Mouse (Mus musculus): Measurements from ENCODE around the gene Mcm5. TPM values are rescaled to one million over a fixed set of nuclear protein-coding genes. Genes with fewer than 3 reads are reported as not detected.

Gene Mcm5
- total RNA-seq (2021) = 10 to 100 TPM; 12.7 to 14.2 TPM
- long read RNA-seq, experiment 1, transcript Mcm5-201 (17 exons, 3,381 nt) = minor isoform, 9 of 35 reads
- long read RNA-seq, experiment 1, transcript Mcm5-205 (16 exons, 2,653 nt) = major isoform, 13 of 35 reads
- long read RNA-seq, experiment 1, transcript Mcm5-203 (17 exons, 2,604 nt) = minor isoform, 11 of 35 reads
- long read RNA-seq, experiment 1, partial matches to known transcripts = 1 of 35 reads
- long read RNA-seq, experiment 1, other reads (novel, unspliced or antisense) = 1 of 35 reads
- long read RNA-seq, experiment 2, transcript Mcm5-201 (17 exons, 3,381 nt) = major isoform, 5 of 10 reads
- long read RNA-seq, experiment 2, partial matches to known transcripts = 1 of 10 reads
- long read RNA-seq, experiment 2, other reads (novel, unspliced or antisense) = 1 of 10 reads

DNA sequence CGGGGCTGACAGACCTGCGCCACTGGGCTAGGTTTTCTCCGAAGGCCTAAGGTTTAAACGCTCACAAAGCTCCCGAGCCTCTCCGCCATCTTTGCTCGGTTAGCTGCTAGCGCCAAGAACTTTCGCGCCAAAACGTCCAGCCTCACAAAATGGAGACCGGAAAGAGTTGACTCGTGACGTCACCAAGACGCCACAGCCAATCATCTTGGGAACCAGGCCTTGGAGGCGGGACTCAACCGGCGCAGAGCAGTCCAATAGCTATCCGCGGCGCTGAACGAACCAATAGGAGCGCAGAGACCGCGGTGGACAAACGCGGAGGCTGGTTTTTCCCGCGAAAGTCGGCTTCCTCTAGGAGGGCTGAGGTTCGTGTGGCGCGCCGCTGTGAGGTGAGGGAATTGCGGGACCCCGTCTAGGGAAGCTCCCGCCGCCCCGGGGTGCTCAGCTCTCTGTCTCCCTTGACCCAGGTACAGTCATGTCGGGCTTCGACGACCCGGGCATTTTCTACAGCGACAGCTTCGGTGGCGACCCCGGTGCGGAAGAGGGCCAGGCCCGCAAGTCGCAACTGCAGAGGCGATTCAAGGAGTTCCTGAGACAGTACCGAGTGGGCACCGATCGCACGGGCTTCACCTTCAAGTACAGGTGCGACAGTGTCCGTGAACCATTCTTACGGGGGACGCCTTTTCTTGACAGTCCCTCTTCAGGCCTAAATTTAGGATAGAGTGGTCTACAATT is at the start of gene Mcm5:
Mcm5 (plus strand) TSS at position 334 of the 732 bp plus-strand sequence.
- peak; percentile 95 to 98 for DNase-seq

DNA sequence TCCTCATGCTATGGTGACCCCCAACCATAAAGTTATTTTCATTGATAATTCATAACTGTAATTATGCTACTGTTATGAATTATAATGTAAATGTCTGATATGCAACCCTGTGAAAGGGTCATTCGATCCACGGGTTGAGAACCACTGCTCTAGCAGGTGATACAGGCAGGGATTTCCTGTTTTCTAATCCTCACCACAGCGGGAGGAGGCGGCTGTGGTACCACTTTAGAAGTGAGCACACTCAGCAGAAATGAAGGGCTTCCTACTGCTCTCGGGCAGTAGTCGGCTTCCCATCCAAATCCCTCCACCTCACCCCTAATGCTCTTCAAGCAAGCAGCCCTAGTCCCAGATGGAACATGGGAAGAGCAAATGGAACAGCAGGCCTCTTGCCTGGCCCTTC is 49.3 kb upstream of the Mcm5 start:
- no peak for DNase-seq

DNA sequence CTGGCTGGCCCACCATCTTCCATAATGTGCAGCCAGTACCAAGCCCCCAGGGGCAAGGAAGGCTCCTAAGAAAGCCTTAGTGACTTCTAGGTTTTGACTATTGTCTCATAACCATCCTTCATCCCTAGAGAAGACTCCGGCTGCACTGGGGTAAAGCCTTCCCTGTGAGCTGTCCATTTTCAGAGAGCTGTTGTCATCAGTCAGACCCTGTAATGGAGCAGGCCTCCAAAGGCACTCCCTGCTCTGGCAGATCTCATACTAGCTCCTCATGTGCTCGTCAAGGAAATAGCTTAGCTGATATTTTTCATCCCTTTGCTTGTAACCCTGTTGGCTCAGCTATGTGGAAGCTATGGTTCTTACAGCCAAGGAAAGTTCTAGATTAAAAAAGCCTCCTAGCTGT is 48.6 kb upstream of the Mcm5 start:
- DNase-seq = no peak

DNA sequence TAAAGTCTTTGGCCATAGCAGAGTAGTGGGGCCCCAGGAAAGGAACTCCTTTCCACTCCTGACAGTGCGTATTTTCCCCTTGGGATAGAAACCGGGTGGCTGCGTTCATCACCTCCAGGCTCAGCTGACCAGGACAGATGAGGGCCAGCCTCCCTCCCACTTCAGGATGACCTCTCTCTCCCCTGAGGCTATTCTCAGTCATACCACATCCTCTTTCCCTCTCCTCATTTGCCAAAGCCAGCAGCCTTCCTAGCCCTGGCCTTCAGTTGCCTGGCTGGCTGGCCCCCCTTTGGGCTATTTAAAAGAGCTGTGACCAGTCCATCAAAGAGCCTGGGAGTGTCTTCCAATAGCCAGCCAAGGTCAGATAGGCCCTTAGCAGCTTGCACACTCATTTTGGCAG is 46.1 kb upstream of the Mcm5 start:
- DNase-seq = peak; percentile 34 to 35

DNA sequence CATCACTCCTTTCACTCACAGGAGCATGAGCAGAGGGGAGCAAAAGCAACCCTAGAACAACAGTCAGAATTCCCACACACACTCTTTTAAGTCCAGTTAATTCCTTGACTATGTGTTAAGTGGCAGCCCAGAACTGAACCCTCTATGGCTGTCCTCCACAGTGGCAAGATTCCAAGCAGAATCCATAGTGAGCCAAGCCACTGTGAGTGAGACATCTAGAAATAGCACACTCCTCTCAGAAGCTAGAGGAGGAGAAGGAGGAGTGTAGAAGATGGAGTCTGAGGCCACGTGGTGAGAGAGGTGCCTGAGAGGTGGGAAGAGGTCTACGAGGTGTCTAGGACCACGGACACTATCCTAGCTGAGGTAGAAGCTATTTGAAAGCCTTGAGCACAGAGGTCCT is 44.6 kb upstream of the Mcm5 start:
- DNase-seq = no peak

DNA sequence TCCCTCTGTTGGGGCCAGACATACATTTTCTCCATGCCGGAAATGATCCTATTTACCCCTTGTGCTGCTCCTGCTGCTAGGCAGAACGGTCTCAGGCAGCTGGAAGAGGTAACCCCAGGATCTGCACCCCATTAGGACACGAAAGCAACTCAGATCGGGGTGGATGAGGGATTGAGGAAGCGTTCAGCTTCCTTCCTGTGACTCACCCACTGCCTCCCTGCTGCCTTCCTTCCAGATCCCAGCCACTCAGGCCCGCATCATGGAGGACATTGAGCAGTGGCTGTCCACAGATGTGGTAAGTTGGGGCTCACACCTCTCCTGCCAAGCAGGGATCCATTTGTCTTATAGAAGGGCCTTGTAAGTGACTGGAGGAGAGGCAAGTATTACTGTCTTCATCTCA is 42.1 kb upstream of the Mcm5 start:
- DNase-seq = no peak

DNA sequence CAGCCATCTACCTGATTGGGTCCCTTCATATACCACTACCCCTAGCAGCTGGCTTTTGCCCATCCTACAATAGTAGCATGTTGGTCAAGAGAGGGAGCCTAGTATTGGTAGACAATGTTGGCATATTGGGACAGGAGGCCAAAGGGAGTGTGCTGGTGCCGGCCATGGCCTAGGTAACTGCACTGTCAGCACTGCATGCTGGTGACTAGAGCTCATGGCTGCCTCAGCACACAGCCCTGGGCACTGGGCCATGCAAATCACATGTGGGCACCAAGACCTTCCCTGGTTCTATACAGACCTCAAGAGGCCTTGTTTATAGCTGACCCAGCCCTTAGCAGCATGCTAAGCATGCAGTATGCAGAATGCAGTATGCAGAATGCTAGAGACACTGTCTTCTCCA is 39.1 kb upstream of the Mcm5 start:
- no peak for DNase-seq

DNA sequence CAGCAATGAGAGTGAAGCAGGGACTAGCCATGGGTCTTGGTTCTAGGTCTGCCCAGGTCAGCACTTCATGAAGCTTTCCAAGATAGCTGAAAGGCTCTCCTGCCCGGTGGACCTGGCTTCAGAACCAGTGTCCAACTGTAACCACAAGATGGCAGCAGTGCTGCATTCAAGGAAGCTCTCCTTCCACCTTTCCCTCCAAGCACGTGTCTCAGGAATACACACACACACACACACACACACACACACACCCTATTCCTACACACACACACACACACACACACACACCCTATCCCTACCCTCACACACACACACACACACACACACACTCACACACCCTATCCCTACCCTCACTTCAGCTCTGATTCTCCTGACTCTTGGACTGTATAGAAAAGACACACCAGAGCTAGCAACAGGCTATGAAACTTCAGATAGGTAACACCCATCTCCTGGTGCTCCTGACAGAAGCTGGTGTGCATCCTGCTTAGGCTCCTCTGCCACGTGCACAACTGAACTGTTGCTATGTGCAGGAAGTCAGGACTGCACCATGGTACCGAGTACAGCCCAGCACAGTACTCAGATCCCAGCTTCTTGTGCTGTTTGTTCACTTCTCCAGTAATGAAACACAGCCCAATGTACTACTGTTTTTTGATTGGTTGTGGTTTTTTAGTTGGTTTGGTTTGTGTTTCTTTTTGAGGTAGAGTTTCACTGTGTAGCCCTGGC is 37.6 kb upstream of the Mcm5 start:
- peak; percentile 79 to 88 for DNase-seq

DNA sequence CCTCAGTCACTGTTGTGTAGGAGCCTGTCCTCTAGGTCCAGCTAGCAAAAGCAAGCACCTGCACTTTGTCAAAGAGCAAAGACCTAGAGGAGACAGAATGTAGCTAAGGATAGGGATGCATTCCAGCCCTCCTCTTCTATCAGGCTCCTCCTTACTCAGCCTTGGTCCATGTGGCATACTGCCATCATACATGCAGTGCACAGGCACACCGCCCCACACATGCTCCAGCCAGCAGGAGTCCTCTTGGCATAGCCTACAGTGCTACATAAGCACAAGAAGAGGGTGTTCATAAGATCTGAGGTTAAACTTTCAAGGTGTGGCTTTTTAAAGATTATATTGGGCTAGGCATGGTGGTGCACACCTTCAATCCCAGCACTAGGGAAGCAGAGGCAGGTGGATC is 34.5 kb upstream of the Mcm5 start:
- DNase-seq = no peak

DNA sequence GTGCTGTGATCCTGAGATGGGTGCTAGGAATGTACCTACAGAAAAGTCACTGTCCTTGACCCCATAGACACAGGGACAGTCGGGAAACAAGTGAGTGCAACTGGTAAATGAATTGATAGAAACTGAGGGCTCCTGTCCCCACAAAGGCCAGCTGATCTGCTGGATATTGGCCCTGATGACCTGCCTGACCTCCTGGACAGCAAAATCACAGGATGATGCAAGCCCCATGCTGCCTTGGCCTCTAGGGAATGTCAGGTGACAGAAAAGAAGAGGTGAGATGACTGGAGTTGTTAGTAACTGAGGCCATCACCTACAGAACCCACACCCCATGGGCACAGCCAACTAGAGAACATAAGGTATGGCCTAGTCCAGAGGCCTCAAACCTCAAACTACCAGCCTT is 31.2 kb upstream of the Mcm5 start:
- DNase-seq = no peak

DNA sequence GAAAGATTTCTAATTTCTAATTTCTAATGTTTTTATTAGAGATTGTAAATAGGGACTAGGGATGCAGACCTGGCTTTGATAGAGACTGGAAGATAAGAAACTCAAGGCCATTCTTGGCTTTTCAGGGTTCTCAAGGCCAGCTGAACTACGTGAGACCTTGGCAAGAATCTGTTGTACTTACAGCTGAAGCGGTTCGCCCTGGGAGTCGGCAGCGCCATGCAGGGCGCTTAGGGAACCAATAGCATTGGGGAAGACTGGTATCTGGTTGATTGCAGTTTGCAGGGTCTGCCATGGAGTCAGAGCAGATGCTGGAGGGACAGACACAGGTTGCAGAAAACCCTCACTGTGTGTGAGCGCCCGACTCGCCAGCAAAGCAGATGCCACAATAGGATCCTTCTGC is 30.5 kb upstream of the Mcm5 start:
- peak; percentile 35 to 39 for DNase-seq

DNA sequence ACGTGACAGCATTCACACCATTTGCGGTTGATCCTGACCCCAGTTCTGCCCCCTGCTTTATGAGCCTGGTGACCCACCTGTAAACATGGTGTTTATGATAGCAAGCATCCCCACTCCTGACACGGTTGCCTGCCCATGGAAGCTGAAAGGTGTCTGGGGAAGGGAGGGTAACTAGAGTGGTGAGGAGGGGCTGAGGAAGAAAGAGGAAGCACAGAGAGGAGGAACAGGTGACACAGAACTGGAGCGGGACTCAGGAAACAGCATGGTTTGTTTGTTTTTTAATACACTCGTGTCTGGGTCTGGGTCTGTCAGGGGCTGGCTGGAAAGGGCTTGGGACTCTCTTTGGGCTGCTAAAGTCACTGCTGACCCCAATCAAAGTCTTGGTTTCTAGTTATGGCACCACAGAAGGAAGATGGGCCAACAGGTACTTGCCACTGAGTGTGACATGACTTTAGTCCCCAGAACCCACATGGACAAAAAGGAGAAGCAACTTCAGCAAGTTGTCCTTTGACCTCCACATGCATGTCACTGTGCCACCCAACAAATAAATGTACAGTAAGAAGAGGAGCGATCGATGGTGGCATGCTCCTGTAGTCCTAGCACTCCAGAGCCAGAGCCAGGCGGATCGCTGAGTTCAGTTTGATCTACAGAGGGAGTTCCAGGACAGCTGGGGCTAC is 27.9 kb upstream of the Mcm5 start:
- no peak for DNase-seq

DNA sequence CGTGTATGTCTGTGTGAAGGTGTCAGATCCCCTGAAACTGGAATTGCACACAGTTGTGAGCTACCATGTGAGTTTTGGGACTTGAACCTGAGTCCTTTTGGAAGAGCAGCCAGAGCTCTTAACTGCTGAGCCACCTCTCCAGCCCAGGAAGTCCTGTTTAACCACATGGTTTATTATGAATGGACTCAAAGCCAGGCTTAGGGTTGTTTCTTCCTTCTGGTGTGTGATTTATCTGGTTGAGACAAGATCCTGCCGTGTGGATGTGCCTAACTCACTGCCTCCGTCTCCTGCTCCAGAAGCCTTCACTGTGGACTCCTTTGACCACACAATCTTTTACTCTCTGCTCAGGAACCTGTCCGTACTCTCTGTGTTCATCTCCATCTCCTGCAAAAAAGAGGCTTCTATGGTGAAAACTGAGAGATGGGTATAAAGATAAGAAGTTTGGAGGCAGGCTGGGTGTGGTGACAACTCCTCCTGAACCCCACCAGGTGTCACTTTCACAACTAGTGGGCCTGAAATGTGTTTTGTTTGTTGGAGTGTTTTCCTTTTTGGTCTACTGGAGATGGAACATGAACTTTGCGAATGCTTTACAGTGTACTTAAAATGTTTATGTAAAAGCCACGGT is 27.1 kb upstream of the Mcm5 start:
- DNase-seq = no peak

DNA sequence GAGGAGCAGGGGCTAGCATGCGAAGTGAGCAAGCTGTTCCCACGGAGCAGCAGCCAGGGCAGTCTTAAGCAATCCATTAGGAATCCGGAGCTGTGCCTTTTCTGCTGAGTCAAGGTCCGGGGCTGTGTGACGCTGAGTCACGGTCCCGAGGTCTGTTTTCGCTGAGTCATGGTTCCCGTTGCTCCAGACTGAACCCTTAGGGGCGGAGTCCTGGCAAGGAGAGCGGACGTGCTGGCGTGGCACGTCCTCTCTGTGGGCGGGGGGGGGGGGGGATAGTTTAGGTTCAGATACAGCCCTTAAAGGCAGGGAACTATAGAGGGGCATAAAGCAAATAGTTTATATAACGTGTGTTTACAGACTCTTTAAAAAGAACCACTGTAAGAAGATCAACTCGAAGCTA is 25.5 kb upstream of the Mcm5 start:
- DNase-seq = peak; percentile 96

DNA sequence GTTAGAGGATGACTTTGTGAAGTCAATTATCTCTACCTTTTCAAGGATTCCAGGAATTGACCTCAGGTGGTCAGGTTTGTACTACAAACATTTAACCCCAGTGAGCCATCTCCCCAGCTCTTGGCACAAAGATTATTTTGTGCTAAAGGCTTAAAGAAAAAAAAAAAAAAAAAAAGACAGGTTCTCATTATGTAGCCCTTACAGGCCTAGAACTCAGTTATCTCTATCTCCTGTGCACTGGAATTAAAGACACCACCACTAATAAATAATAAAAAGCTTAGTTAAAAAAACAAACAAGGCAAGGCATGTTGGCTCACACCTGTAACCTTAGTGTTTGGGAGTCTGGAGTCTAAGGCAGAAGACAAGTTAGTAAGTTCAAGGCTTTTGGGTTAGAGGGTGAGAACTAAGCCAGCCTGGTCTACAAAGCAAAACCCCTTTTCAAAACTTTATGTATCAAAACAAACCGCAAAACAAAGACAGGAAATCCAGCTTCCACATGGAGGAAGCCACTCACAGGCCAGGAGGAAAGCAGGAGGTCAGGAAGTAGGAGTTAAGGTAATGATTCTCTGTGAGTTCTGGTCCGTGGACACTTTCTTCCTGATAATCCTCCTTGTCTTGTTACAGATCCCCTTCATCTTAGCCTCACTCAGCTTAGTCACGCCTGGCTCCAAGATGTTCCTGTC is 24.8 kb upstream of the Mcm5 start:
- no peak for DNase-seq

DNA sequence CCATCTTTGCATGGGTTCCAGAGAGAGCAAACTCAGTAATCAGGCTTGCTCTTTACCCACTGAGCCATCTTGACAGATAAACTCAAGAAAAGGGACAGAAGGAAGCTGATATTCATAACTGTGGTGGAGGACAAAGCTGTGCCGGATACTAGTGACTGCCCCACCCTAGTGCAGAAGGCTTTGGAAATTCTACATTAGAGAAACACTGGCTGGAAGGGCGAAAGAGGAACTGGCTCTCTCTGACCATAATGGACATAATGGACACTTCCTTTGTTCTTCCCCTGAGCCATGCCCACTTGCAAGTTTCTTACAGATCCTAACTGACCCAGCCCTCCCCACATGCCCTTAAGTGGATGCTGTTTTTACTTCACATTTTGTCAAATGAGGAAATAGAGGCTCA is 23.4 kb upstream of the Mcm5 start:
- DNase-seq = no peak

DNA sequence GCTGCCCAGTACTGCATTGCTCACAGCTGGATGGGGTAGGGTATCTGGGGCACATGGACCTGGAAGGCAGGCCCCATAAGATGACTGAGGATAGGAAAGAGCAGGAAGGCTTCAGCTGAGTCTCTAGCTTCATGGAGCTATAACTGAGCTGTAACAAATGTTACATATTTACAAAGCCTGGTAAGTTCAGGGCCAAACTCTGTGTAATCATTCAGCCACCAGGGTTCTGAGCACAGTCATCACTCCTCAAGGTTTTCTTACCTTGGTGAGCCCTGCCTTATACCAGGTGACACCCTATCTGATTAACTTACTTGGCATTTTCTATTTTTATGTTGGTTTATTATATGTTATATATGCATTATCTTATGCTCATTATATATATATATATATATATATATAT is 22.2 kb upstream of the Mcm5 start:
- no peak for DNase-seq

DNA sequence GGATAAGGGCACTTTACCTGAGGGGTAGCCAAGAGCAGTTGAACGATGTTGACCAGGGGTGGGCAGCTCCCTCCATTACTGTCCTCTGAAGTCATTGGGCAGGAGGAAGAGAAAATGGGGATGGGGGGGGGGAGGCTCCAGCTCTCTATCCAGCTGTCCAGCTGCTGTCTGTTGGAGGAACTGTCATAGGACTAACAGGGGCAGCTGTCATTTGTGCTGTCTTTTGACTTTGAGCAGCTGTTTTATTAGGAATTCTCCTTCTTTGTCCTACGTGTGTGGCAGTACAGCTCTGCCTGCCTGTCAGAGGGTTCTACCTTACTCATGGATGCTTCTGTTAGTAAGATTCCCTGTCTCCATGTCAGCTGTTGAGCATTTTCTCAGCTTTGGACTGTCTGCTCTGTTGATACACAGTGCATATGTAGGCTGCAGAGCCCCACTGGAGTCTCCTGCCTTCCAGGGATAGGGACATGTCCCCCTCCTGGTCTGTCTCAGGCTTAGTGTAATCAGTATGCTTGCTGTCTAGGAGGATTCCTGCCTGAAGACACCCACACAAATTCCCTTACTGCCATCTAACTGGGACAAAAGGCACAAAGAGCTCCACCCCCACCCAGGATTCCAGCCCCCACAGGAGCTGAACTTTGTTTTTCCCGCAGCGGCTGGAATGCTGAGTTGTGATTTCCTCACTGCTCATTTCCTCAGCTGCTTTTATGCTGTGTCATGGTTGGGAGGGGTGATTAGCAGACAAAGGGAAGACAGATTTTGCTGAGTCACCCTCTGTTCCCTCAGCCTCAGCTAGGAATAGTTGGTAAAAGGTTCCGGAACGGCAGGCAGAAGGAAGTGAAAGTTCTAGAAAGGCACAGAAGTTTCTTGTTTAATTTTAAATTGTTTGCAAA is 20.1 kb upstream of the Mcm5 start:
- DNase-seq = peak; percentile 75 to 86

DNA sequence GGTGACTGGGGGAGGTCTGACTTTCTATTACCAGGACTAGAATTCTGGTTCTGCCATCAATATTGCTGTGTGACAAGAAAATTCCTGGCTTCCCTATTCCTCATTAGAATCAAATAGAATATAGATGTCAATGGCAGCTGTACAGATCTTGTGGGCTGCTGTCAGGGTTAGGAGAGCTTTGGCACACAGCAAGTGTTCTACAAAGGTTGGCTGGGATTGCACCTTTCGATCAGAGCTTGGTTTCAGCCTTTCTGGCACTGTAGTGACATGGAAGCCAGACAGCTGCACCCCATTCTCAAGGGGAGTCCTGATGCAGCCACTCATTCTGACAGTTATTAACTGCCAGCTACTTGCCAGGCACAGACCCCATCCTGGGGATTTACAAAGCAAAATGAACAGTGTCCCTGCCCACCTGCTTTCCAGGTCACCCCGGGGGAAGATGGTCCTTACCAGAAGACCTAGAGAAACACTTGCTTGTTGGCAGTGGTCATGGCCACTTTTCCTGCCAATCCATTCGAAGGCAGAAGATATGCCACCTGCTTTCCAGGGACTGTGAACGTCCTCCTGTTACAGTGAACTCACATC is 18.5 kb upstream of the Mcm5 start:
- DNase-seq = no peak
